Mouse (Mus musculus) erythroblast, embryonic 14.5 days (primary cell): ENCODE data around the gene Tfdp1.

Source experiments
- GATA1 ChIP-seq: IDR thresholded peaks from 2 replicates; pipeline ENCODE4 v1.6.1; 2012; ENCODE audit warnings: low read length, inconsistent platforms, mixed read lengths
- TAL1 ChIP-seq: IDR thresholded peaks from 3 replicates; pipeline ENCODE4 v1.6.1; 2012; ENCODE audit warnings: low read length, inconsistent platforms, mixed read lengths

GRCm38 (mm10) chr8:13419111-13419639 lies 80.6 kb downstream of the Tfdp1 start:
- TF ChIP-seq GATA1 (no peak), TAL1 (no peak)
